ENCODE assay signal across 9 mouse cellular contexts in genomic region chr2:77065294-77065693, GRCm38 (mm10).
DNase-seq lines count a peak whose midpoint lies in the region; ATAC-seq lines count a peak whose summit lies in the region.
"Had no signal": no experiment of that assay in that cellular context is flagged by ENCODE, and none has a peak within 500 bp of the region (broad histone marks: within the 10 kb centered on the region; RNA-seq: fewer than 3 reads in every experiment).

No protein-coding gene starts in this region.

- DNase-seq in cerebellum, postnatal 10 days, result peak; percentile 76 to 79
- DNase-seq in cerebellum, adult 11 months, result no peak
- peak; percentile 50 to 57 for DNase-seq in right cerebral cortex, postnatal 10 days (ENCODE audit: low spot score in 2 of 2)
- DNase-seq in right cerebral cortex, postnatal 25 days, result no peak
- DNase-seq in layer of hippocampus, postnatal 25 days (ENCODE audit: extremely low spot score in 1 of 2, low spot score in 1 of 2), result peak; percentile 12 to 31
- DNase-seq in B cell, adult 2 months, result no peak
- no peak for DNase-seq in heart, postnatal 4 days
- DNase-seq: kidney, adult 2 months had no signal

- no peak for ATAC-seq in inflammation-experienced regulatory T-cells, adult 6 months

Comparison
In these comparisons a context has a peak if more than half of its experiments do, and no peak if none do; other contexts are left out.
1. DNase-seq: peak in cerebellum, postnatal 10 days (2 of 2), right cerebral cortex, postnatal 10 days (2 of 2) and layer of hippocampus, postnatal 25 days (2 of 2); none in cerebellum, adult 11 months (single experiment), right cerebral cortex, postnatal 25 days (single experiment), B cell, adult 2 months (0 of 2) and heart, postnatal 4 days (single experiment).